Mouse (Mus musculus) embryonic stem cell, embryonic (primary cell): Measurements from ENCODE around the gene Hhat.

Source experiments
- CTCF ChIA-PET, 4 experiments: fragments of 300-600 bp in 2 of 4; fragments of 350-600 bp in 2 of 4; sonication (Branson Sonifier 250); formaldehyde crosslinking; loops; one replicate each; lab custom pipeline; 2022; ENCODE audit warnings: inconsistent platforms in 2 of 4; lab: Charles Lee
- POLR2A ChIA-PET, 4 experiments: fragments of 300-600 bp in 2 of 4; fragments of 350-600 bp in 2 of 4; sonication (Branson Sonifier 250); formaldehyde crosslinking; loops; one replicate each; lab custom pipeline; 2022; ENCODE audit warnings: antibody characterized with exemption in 4 of 4, inconsistent platforms in 1 of 4; lab: Charles Lee

Gene Hhat

GRCm38 (mm10) chr1:192650023-192650422 is 121.0 kb downstream of the Hhat start:
- POLR2A ChIA-PET = no interaction called here
- CTCF ChIA-PET = interaction anchor here in 1 of 4 experiments (0.5 kb wide), 1 partner anchor 9 kb away, joined by 3 read pairs; no protein-coding TSS in a partner anchor

DNA sequence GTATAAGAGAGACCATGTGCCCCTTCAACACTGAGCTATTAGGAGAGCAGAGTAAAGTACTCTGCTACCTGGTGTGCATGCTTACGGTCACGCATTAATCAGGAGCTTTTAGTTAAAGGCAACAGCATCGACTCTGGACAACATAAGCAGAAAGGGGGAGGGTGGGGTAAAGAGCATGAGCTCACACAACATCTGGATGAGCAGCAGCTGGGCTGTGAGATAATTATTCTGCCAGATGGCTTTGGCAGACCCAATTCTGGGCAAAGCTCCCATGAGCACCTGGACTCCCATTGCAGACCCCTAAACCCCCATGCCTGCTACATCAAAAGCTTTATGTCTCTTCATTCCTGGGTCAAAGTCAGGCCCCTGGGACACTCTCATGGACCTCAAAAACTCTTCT is 121.8 kb downstream of the Hhat start:
- CTCF ChIA-PET = interaction anchor here in 1 of 4 experiments (1.1 kb wide), 1 partner anchor 135 kb away, joined by 3 read pairs; no protein-coding TSS in a partner anchor
- POLR2A ChIA-PET = no interaction called here

GRCm38 (mm10) chr1:192647361-192647760 is 123.7 kb downstream of the Hhat start:
- ChIA-PET CTCF (no interaction called here), POLR2A (no interaction called here)

GRCm38 (mm10) chr1:192642126-192642525 is 128.9 kb downstream of the Hhat start:
- ChIA-PET POLR2A (no interaction called here), CTCF (interaction anchor here in 2 of 4 experiments (0.6 to 0.9 kb wide), 2 partner anchors 26 to 102 kb away, joined by 3 read pairs; no protein-coding TSS in a partner anchor)

DNA sequence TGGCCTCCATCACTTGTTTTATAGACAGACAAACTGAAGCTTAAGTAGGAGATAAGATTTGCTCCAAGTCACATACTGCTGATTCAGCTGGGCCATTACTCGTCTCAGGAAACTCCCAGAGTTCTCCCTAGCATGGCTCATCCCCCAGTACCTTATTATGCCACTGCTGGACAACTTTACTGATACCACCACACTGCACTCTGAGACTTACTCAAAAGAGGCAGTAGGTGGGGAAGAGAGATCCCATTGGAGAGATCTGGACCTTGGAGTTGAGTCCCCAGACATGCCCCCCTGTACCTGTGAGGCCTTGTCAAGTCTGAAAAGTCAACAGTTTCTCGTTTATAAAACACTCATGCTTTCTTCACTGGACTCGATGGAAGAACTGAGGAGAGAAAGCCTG is 131.8 kb downstream of the Hhat start:
- ChIA-PET CTCF (interaction anchor here in 1 of 4 experiments (0.7 kb wide), 1 partner anchor 101 kb away, joined by 3 read pairs; no protein-coding TSS in a partner anchor), POLR2A (interaction anchor here in 1 of 4 experiments (1.0 kb wide), 1 partner anchor 19 kb away, joined by 3 read pairs; no protein-coding TSS in a partner anchor)

- CTCF ChIA-PET = no interaction called here
- POLR2A ChIA-PET = no interaction called here
Measured at GRCm38 (mm10) chr1:192621843-192622242, 149.2 kb downstream of the Hhat start.

DNA sequence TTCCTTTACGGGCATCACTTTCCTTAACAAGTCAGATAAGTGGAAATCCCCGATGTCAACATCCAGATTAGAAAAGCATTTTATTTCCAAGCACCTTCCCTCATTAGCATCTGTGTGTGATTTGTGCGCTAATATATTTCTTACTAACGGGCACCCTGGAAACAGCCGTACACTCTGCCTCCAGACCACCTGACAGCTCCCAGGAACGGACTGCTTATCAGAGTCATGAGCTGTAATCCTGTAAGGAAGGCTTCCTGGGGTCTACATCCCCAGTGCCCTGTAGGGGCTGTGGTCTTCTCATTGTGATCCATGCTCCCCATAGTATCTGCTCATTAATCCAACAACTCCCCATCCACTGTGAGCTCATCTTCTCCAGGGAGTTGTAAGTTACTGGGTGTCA is 157.8 kb downstream of the Hhat start:
- CTCF ChIA-PET = no interaction called here
- POLR2A ChIA-PET = no interaction called here

GRCm38 (mm10) chr1:192611996-192612739 is 158.9 kb downstream of the Hhat start:
- POLR2A ChIA-PET = interaction anchor here in 1 of 4 experiments (0.6 kb wide), 1 partner anchor 668 kb away, joined by 5 read pairs; no protein-coding TSS in a partner anchor
- CTCF ChIA-PET = interaction anchor here in 1 of 4 experiments (0.5 kb wide), 1 partner anchor 284 kb away, joined by 3 read pairs; no protein-coding TSS in a partner anchor

DNA sequence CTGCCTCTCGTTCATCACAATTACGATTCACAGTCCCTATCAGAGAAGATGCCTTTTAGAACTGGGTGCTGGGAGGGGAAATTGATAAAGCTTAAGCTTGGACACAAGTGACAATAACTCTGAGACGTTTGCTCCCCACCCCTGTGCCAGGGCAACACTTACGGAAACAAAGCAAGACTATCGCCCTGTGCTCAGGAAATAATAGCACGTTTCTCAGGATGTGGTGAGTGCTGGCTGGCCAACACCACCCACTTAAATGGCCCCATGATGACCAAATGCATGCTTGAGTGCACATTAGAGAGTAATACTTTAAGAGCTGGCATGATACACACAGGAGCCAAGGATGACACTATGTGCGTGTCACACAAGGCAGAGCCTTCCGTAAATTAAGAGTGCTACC is 164.1 kb downstream of the Hhat start:
- POLR2A ChIA-PET = interaction anchor here in 1 of 4 experiments (0.5 kb wide), 1 partner anchor 63 kb away, joined by 5 read pairs; no protein-coding TSS in a partner anchor
- CTCF ChIA-PET = no interaction called here

DNA sequence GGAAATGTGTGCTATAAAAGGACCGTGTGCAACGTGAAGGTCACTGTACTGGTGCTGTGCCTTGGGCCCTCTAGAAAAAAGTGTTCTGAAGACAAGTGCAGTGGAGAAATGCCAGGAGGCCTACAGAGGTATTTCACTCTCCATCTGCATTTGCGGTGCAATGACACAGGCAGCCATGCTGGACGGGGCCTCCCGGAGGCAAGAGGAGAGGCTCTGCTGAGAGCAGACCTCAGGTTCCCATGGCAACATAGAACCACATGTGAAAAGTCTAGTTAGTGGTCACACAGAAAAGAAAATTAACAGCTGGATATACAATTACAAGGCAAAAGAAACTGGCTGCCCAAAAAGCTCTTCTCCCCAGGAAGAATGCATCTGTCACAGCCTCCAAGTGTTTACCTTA is 166.6 kb downstream of the Hhat start:
- CTCF ChIA-PET = no interaction called here
- POLR2A ChIA-PET = no interaction called here

GRCm38 (mm10) chr1:192603556-192603955 is 167.5 kb downstream of the Hhat start:
- POLR2A ChIA-PET = no interaction called here
- CTCF ChIA-PET = no interaction called here

GRCm38 (mm10) chr1:192601206-192601605 is 169.8 kb downstream of the Hhat start:
- POLR2A ChIA-PET = no interaction called here
- CTCF ChIA-PET = interaction anchor here in 2 of 4 experiments (0.9 to 4.2 kb wide), 3 partner anchors 157 to 412 kb away, joined by 3 to 19 read pairs (median 6); partner anchors contain the start of gene Kcnh1 (in 1 of the 2)

- ChIA-PET POLR2A (interaction anchor here in 1 of 4 experiments (0.7 kb wide), 1 partner anchor 1124 kb away, joined by 4 read pairs; no protein-coding TSS in a partner anchor), CTCF (interaction anchor here in 3 of 4 experiments (0.5 to 4.2 kb wide), 8 partner anchors 112 to 1497 kb away, joined by 3 to 19 read pairs (median 4); partner anchors contain the start of gene Kcnh1 (in 1 of the 3))
Measured at GRCm38 (mm10) chr1:192599746-192600145, 171.3 kb downstream of the Hhat start.

DNA sequence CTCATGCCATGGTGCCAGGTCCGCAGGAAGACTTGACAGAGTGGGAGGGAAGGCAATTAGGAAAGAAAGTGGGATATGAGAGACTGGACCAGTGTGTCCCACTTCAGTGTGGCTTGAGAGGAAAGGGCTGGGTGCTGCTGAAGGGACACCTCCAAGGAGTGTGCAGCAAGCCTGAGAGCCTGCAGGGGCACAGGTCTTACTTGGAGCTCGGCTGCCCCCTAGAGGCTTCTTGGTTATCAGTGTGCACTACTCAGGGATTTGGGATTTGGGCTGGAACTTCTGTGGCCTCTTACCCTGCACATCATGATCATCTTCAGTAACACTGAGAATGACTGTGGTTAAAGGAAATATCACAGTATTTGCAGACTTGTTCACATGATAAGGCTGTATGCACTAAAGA is 172.6 kb downstream of the Hhat start:
- CTCF ChIA-PET = interaction anchor here (0.6 to 4.2 kb wide), 11 partner anchors 10 to 491 kb away, joined by 3 to 19 read pairs (median 5); partner anchors contain the start of gene Kcnh1 (in 4 of the 4)
- POLR2A ChIA-PET = no interaction called here

GRCm38 (mm10) chr1:192595426-192595825 is 175.6 kb downstream of the Hhat start:
- POLR2A ChIA-PET = interaction anchor here in 1 of 4 experiments (1.1 kb wide), 1 partner anchor 151 kb away, joined by 3 read pairs; no protein-coding TSS in a partner anchor
- CTCF ChIA-PET = interaction anchor here in 1 of 4 experiments (0.9 to 1.9 kb wide), 3 partner anchors 90 to 405 kb away, joined by 3 to 7 read pairs (median 3); partner anchors contain the start of gene Kcnh1

GRCm38 (mm10) chr1:192593492-192593891 is 177.5 kb downstream of the Hhat start:
- ChIA-PET CTCF (interaction anchor here in 3 of 4 experiments (0.6 to 1.9 kb wide), 3 partner anchors 118 to 403 kb away, joined by 3 to 8 read pairs (median 7); partner anchors contain the start of gene Kcnh1 (in 1 of the 3)), POLR2A (no interaction called here)

GRCm38 (mm10) chr1:192587451-192587850 is 183.6 kb downstream of the Hhat start:
- ChIA-PET CTCF (interaction anchor here in 1 of 4 experiments (0.8 kb wide), 1 partner anchor 11 kb away, joined by 3 read pairs; no protein-coding TSS in a partner anchor), POLR2A (no interaction called here)

- ChIA-PET CTCF (no interaction called here), POLR2A (interaction anchor here in 1 of 4 experiments (1.5 kb wide), 1 partner anchor 205 kb away, joined by 3 read pairs; no protein-coding TSS in a partner anchor)
Measured at GRCm38 (mm10) chr1:192585289-192585688, 185.7 kb downstream of the Hhat start.

GRCm38 (mm10) chr1:192582921-192583320 is 188.1 kb downstream of the Hhat start:
- CTCF ChIA-PET = interaction anchor here in 2 of 4 experiments (0.6 kb wide), 2 partner anchors 119 to 139 kb away, joined by 3 to 8 read pairs; no protein-coding TSS in a partner anchor
- POLR2A ChIA-PET = interaction anchor here in 1 of 4 experiments (0.6 kb wide), 1 partner anchor 446 kb away, joined by 3 read pairs; no protein-coding TSS in a partner anchor
